Mouse (Mus musculus): Measurements from ENCODE around the gene Coq10a.
"Not testable (repeated sequence)": the region's sequence is repeated elsewhere in the genome, so short reads cannot be mapped to it uniquely, and the experiment has no call there.

Coq10a gene

DNA sequence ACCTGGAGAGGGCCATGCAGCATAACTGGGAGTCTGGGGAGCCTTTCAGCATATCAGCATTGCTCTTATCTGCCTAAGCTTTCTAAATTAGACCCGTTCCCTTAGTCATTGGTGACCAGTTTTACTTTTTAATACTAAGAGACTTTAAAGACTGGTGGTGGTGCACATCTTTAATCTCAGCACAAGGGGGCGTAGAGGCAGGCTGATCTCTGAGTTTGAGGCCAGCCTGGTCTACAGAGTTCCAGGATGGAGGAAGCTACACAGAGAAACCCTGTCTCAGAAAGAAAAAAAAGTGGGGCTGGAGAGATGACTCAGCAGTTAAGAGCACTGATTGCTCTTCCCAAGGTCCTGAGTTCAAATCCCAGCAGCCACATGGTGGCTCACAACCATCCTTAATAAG is 28.5 kb downstream of the Coq10a start:
- no peak for DNase-seq

DNA sequence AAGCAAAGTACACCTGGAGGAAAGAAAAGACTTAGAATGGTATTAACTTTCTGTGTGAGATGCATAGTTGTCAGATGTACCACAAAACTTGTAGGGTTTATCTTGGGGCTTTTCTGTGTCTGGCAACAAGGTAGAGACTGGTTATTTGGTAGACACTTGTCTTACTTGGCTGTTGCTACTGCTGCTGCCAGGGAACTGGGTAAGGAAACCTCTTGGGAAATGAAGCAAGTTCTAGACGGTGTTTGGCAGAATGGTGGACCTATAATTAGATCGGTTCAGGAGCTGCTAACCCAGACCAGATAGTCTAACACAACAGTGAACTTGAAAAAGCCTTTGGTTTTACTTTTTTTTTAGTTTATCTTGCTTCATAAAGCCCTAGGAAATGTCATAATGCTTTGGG is 29.8 kb downstream of the Coq10a start:
- no peak for DNase-seq

DNA sequence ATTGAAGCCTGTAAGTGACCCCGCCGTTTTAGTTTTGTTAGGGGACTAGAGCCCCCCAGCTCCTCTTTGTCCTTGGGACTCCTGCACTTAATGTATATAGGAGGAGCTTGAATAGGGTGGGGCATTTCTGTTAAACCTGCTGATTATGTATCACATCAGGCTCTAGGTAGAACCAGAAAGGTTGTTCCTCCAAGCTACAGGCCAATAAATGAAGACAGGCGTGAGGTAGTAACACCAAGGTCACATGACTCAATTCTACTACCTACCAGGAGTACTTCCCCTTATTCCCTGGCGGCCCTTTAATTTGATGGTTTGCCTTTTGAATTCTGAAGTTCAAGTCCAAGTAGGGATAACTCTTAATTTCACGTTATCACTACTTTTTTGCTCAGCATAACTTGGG is 30.4 kb downstream of the Coq10a start:
- DNase-seq, result no peak

DNA sequence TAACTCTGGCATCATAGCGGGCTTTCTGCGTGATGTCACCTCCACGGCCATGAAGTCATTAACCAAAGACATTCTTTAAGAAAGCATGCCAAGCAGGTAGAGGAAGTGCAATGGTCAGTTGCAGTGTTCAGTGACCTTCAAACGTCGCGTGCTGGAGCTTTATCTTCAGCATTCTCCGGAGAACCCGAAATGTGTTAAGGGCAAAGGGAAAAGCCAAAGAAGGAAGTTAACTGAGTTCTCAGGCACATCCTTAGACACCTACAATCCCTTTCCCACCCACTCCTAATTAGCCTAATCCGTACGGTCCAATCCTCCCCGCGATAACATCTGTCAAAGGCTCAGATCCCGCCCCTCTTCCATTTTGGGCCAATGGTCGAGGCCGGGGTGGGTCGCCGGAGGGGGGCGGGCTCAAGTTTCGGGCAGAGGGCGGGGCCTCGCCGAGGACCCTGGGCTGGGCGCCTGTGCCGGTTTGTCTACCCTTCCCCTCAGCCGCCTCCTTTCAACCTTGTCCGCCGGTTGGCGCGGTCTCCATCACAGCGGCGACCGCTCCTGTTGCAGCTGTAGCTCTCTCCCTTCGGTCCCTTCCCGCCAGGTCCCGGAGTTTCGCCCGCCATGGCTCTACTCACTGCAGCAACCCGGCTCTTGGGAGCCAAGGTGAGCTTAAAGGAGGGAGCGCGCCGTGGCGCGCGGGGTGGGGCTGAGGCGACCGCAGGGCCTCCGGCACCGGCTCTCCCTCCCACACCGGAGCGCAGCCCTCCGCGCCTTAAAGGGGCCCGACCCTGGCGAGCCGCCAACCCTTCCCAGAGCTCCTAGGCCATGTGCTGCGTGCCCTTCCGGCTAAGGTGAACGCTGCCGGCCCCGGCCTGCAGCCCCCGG is 31.3 kb downstream of the Coq10a start, which contains the start of gene Cs:
Gene Cs, plus strand, starts transcription at position 429 of the 876 bp plus-strand sequence.
- peak; percentile 94 to 96 for DNase-seq

DNA sequence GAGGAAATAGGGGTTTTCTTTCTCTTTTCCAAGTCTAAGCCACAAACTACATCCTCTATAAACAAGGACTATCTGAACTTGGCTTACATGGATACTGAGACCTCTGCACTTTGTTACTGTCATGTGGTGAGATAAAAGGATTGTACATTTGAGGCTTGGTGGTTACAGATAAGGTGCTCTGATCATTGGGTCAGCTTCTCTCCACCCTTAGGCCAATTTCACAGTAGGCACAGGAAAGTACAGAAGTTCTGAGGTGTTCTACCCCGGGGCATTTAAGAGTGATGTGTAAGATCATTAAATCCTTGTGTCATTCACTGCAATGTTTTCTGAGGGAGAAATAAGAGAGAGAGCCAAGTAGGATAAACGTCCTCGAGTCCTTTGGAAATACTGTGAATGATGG is 32.2 kb downstream of the Coq10a start:
- DNase-seq, result no peak

DNA sequence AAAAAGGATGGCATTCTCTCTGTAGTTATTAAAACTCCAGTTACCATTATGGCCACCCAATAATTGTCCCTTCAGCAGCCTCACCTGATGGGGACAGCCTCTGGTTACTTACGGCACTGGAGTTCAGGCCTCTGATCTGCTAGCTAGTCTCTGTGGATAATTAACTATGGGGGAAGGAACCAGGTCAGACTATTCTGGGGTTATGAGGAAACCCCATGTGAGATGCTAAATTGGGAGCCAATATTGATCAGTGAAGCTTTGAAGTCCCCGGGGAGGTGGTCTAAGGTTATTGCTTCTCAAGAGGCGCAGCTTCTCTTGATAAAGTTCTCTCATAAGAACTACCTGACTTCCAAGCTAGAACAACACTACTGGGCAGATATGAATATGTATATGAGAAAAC is 32.6 kb downstream of the Coq10a start:
- no peak for DNase-seq

DNA sequence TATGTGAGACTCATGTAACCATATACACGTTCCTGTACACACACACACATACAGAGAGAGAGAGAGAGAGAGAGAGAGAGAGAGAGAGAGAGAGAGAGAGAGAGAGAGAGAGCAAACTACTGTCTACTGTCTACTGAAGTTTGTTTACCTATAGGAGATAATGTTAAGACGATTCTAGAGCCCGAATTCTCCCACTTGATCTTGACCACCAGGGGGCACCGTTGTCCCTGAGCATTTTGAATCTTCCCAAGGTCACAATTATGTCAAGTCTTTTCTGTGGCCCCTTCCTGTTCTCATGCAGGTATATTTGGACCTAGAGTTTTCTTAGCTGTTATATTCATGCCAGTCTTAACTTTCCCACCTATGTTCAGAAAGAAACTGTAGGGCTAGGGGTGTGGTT is 33.2 kb downstream of the Coq10a start:
- DNase-seq, result peak; percentile 61 to 86

DNA sequence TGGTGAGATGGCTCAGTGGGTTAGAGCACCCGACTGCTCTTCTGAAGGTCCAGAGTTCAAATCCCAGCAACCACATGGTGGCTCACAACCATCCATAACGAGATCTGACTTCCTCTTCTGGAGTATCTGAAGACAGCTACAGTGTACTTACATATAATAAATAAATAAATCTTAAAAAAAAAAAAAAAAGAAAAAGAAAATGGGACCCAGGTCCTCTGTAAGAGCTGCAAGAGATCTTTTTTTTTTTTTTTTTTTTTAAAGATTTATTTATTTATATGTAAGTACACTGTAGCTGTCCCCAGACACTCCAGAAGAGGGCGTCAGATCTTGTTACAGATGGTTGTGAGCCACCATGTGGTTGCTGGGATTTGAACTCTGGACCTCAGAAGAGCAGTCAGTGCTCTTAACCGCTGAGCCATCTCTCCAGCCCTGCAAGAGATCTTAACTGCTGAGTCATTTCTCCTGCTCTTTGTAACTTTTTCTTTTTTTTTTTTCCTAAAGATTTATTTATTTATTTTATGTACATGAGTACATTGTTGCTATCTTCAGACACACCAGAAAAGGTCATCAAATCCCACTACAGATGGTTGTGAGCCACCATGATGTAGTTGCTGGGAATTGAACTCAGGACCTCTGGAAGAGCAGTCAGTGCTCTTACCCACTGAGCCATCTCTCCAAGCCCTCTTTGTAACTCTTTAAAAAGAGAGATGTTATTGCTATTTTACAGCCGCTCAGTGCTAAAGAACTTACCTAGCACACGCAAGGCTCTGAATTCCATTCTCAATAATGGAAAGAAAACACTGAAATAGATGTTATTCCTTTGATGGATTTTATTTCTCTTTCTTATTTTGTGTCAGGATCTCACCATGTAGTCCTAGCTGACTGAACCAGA is 36.2 kb downstream of the Coq10a start:
- not testable (repeated sequence) for DNase-seq

DNA sequence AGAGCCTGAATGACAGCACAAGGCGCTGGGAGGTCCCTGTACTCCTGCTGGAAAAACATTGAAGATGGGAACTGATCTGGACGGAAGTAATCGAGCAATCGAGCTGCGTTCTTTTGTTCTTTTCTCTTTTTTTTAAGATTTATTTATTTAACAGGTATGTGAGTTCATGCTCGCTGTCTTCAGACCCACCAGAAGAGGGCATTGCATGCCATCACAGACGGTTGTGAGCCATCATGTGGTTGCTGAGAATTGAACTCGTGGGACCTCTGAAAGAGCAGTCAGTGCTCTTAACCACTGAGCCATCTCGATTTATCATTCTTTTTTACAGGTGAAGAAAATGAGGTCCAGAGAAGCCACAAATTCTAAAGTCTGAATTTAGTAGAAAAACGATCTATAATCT is 41.2 kb downstream of the Coq10a start:
- no peak for DNase-seq

DNA sequence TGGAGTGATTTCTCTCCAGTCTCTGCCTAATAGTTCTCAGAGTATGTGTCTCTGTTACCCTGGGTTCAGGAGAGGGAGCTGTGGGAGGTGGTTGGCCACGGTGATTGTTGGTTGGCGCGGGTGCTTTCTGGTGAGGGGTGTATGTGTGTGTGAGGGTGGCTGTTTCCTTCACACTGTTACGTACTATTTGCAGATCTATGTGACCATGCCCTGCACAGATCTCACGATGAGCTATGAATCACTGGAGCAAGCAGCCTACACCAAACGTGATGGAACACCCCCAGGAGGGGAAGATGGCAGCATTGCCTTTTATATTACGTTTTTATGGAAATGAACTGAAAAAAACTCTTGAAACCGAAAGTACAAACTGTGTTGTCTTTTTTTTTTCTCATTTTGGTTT is 42.0 kb downstream of the Coq10a start:
- DNase-seq, result no peak

DNA sequence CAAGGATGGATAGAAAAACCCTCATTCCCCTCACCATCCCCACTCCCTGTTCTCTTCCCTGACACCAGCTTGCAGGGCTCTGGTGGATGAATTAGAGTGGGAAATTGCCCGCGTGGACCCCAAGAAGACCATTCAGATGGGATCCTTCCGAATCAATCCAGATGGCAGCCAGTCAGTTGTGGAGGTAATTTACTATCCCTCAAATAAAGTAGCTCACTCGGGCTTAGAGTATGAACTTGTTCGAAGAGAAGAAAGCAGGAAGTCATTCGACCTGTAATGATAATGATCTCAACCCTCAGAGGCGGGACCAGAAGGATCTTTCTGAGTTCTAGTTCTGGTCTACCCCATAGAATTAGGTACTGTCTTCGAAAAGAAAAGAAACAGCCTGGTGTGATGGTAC is 45.3 kb downstream of the Coq10a start:
- DNase-seq, result no peak

DNA sequence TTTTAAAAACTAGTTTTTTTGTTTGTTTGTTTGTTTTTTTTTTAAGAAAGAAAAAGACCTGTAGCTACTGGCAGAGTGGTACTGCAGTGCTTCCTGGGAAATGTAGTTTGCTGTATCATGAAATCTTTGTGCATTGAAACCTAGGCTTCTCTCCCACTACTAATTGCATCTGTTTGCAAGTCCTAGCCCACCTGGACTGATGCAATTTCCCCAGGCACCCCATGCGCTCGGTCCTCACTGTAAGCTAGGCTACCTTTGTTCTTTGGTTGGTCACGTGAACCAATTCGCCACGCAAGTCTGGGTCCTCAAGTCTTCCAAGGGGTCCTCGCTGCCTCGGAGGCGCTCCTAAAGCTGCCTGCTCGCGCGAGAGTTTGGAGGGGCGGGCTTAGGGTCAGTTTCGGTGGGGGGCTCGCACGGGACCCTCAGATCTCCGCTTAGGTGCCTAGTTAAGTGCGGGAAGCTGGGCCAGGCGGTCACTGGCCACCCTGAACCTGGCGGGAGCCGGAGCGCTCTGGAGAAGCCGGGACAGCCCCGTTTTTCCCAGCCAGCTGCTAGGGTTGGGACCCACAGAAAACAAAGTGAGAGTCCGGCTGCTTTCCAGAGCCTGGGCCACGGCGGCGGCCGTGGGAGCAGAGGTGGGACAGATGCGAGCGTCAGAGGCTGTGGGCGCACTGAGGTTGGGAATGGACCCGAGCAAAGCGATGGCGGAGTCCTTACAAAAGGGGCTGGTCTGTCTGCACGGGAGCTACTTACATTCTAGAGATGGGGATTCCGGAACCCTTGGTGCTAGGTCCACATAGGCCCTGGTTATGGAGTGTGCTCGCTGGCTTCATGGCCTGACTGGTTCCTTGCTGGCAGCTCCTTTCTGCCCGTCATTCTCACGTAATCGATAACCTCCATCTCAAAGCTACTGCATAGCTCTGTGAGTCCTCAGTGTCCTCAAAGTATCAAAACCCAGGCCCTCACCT is 46.4 kb downstream of the Coq10a start, which contains the start of gene Cnpy2:
Gene Cnpy2, plus strand, starts transcription at position 319 of the 968 bp plus-strand sequence.
- peak; percentile 58 to 72 for DNase-seq

DNA sequence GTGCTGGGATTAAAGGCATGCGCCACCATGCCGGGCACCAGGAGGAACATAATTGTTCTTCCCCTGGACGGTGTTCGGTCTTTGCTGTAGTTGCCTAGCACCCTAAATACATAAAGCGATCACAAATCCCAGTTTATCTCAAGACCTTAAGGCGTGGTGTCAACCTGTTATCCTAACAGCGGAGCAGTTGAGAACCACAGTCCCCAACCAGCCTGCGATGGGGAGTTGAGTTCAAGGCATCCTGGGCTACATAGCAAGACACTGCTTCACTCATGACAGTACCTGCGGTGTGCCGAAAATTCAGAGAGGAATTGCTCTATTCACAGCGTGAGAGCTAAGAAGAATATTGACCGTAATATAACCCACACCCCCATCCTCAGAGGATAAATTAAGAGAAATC is 47.2 kb downstream of the Coq10a start:
- no peak for DNase-seq

DNA sequence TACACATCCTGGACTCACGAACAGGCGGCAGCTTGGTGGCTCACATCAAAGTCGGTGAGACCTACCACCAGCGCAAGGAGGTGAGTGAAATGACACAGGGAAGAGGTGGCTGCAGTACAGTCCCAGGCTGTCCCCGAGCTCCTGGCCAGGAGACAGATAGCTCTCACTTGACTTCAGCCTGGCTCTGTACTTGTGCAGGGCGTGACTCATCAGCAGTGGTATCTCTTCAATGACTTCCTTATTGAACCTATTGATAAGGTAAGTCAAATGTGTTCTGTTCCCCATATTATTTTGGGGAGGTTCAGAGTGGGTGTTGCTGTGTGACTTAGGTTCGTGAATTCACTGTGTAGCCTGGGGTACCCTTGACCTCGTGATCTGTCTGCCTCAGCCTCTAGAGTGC is 53.2 kb downstream of the Coq10a start:
- no peak for DNase-seq

Data from spleen, adult 18-20 months (tissue).